Mouse (Mus musculus): ENCODE results near the gene Daam1. TPM values are rescaled to one million over a fixed set of nuclear protein-coding genes. Genes with fewer than 3 reads are reported as not detected.
A peak's percentile ranks its signal among the peaks of the same experiment; 100 is the strongest.

The Daam1 gene
- polyA plus RNA-seq, 1 experiment from 2014 or later = 11.0 TPM

GRCm38 (mm10) chr12:72011404-72011803, 180.5 kb downstream of the Daam1 start:
- Histone ChIP-seq H3K9me3 (ENCODE audit: low read length) (no peaks in the 10 kb centered on the region), H3K27me3 (replicated peaks; ENCODE audit: insufficient read depth, low read length) (no peaks in the 10 kb centered on the region), H3K4me3 (ENCODE audit: low read depth, low read length) (no peak overlapping the region), H3K36me3 (ENCODE audit: insufficient read depth, low read length) (no peaks in the 10 kb centered on the region), H3K9ac (replicated peaks; ENCODE audit: low read depth) (no peak overlapping the region), H3K4me1 (ENCODE audit: insufficient read depth, low read depth, low read length) (no peaks in the 10 kb centered on the region), H3K4me2 (replicated peaks; ENCODE audit: low read depth, low read length) (no peak overlapping the region), H3K27ac (ENCODE audit: low read length) (no peak overlapping the region)
- WGBS = 87% methylated on average over 3 of the region's 3 CpGs
- TF ChIP-seq EP300 (IDR thresholded peaks at IDR 0.05) = no peak
- TF ChIP-seq CTCF (IDR thresholded peaks at IDR 0.05) = no peak
- ATAC-seq (no peak), DNase-seq (ENCODE audit: low spot score) (no peak)

DNA sequence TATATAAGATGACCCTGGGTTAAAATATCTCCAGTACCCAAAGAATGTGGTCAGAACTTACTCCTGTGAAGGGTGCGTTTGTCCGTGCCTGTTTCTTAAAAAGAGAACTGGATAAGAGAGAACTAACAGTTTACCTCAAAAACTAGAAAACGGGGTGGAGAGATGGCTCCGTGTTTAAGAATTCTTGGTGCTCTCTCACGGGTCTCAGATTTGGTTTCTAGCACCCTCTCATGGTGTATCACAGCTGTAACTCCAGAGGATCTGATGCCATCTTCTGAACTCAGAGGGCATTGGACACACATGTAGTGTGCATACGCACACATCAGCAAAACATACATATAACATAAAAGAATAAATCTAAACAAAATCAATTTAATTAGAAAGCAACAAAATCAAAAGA, 181.2 kb downstream of the Daam1 start:
- TF ChIP-seq CTCF (IDR thresholded peaks at IDR 0.05) (0 out of 2 replicates have a peak, but pooled peaks have one; percentile 5), EP300 (IDR thresholded peaks at IDR 0.05) (no peak)
- H3K4me1 ChIP-seq (ENCODE audit: insufficient read depth, low read depth, low read length) = no peaks in the 10 kb centered on the region
- no peaks in the 10 kb centered on the region for H3K9me3 ChIP-seq (ENCODE audit: low read length)
- DNase-seq (ENCODE audit: low spot score) (no peak), ATAC-seq (no peak)
- no peak overlapping the region for H3K9ac ChIP-seq (replicated peaks; ENCODE audit: low read depth)
- no peak overlapping the region for H3K4me2 ChIP-seq (replicated peaks; ENCODE audit: low read depth, low read length)
- H3K36me3 ChIP-seq (ENCODE audit: insufficient read depth, low read length) = no peaks in the 10 kb centered on the region
- no peaks in the 10 kb centered on the region for H3K27me3 ChIP-seq (replicated peaks; ENCODE audit: insufficient read depth, low read length)
- 93% methylated on average over 6 of the region's 6 CpGs for WGBS
- no peak overlapping the region for H3K4me3 ChIP-seq (ENCODE audit: low read depth, low read length)
- H3K27ac ChIP-seq (ENCODE audit: low read length) = no peak overlapping the region

DNA sequence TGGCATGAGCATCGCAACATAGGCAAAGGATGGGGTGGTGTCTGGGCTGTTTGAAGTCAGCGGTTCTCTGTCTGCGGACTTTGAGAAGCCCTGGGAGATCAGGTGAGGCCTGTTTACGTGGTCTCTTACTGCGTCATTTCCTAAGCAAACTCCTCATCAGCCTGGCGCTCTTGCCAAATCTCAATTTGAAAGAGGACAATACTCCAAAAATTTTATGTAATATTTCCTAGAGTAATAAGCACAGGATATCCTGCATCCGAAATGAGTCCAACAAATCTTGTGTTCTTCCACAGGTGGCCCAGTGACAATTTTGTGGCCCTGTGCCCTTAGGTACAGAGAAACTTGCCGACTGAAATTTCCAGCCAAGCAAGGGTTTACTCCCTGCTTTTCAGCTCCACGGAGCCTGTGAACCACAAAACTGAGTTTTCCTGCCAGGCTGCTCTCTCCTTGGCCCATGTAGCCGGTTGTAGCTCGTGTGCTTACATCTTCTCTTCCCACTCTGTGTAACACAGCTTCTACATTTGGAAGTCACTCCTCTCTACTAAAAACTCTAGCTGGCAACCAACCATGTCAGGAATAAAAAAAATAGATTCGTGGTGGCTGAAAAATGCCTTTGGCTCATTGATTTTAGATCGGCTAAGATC, 183.0 kb downstream of the Daam1 start:
- Histone ChIP-seq H3K27me3 (replicated peaks; ENCODE audit: insufficient read depth, low read length) (no peaks in the 10 kb centered on the region), H3K4me2 (replicated peaks; ENCODE audit: low read depth, low read length) (peak overlapping the region; percentile 38), H3K4me3 (ENCODE audit: low read depth, low read length) (no peak overlapping the region), H3K9me3 (ENCODE audit: low read length) (no peaks in the 10 kb centered on the region), H3K27ac (ENCODE audit: low read length) (no peak overlapping the region), H3K36me3 (ENCODE audit: insufficient read depth, low read length) (no peaks in the 10 kb centered on the region), H3K9ac (replicated peaks; ENCODE audit: low read depth) (no peak overlapping the region), H3K4me1 (ENCODE audit: insufficient read depth, low read depth, low read length) (no peaks in the 10 kb centered on the region)
- ATAC-seq (peak; percentile 48; the same call in 1 of the 2 replicates), DNase-seq (ENCODE audit: low spot score) (peak; percentile 36)
- 31% methylated on average over 13 of the region's 13 CpGs for WGBS
- TF ChIP-seq EP300 (IDR thresholded peaks at IDR 0.05) (no peak), CTCF (IDR thresholded peaks at IDR 0.05) (no peak)

GRCm38 (mm10) chr12:72014355-72014776, 183.5 kb downstream of the Daam1 start:
- WGBS = 13% methylated on average over 10 of the region's 10 CpGs
- DNase-seq (ENCODE audit: low spot score) (peak; percentile 80), ATAC-seq (peak; percentile 87)
- TF ChIP-seq CTCF (IDR thresholded peaks at IDR 0.05) = no peak
- no peak for TF ChIP-seq EP300 (IDR thresholded peaks at IDR 0.05)
- no peaks in the 10 kb centered on the region for H3K36me3 ChIP-seq (ENCODE audit: insufficient read depth, low read length)
- no peak overlapping the region for H3K9ac ChIP-seq (replicated peaks; ENCODE audit: low read depth)
- H3K27ac ChIP-seq (ENCODE audit: low read length) = no peak overlapping the region
- H3K4me3 ChIP-seq (ENCODE audit: low read depth, low read length) = no peak overlapping the region
- H3K9me3 ChIP-seq (ENCODE audit: low read length) = no peaks in the 10 kb centered on the region
- H3K27me3 ChIP-seq (replicated peaks; ENCODE audit: insufficient read depth, low read length) = no peaks in the 10 kb centered on the region
- H3K4me2 ChIP-seq (replicated peaks; ENCODE audit: low read depth, low read length) = peak overlapping the region; percentile 38
- no peaks in the 10 kb centered on the region for H3K4me1 ChIP-seq (ENCODE audit: insufficient read depth, low read depth, low read length)

GRCm38 (mm10) chr12:72015296-72015695, 184.4 kb downstream of the Daam1 start:
- Histone ChIP-seq H3K4me1 (ENCODE audit: insufficient read depth, low read depth, low read length) (no peaks in the 10 kb centered on the region), H3K36me3 (ENCODE audit: insufficient read depth, low read length) (no peaks in the 10 kb centered on the region), H3K9ac (replicated peaks; ENCODE audit: low read depth) (no peak overlapping the region), H3K9me3 (ENCODE audit: low read length) (no peaks in the 10 kb centered on the region), H3K27me3 (replicated peaks; ENCODE audit: insufficient read depth, low read length) (no peaks in the 10 kb centered on the region), H3K27ac (ENCODE audit: low read length) (no peak overlapping the region), H3K4me2 (replicated peaks; ENCODE audit: low read depth, low read length) (no peak overlapping the region), H3K4me3 (ENCODE audit: low read depth, low read length) (no peak overlapping the region)
- 73% methylated on average over 5 of the region's 5 CpGs for WGBS
- DNase-seq (ENCODE audit: low spot score) (no peak), ATAC-seq (no peak)
- TF ChIP-seq EP300 (IDR thresholded peaks at IDR 0.05) = no peak
- TF ChIP-seq CTCF (IDR thresholded peaks at IDR 0.05) = no peak

DNA sequence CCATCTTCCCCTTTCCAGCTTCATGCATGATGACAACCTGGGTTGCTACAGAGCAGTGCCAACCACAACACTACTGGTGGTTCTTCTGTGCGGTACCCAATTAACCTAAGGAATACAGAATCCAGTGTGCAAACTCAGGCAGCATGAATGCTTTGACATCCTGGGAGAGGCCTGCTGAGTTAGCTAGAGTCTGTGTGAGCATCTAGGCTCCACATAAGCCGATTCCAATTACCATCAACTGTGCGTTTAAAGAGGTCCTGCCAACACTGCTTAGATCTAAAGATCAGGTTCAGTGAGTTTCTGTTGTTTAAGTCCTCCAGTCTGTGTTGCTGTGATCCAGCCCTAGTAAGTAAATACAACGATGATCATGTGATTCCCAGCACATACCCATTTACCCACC, 189.4 kb downstream of the Daam1 start:
- no peak for TF ChIP-seq EP300 (IDR thresholded peaks at IDR 0.05)
- no peak for TF ChIP-seq CTCF (IDR thresholded peaks at IDR 0.05)
- DNase-seq (ENCODE audit: low spot score) (no peak), ATAC-seq (no peak)
- no peak overlapping the region for H3K4me3 ChIP-seq (ENCODE audit: low read depth, low read length)
- WGBS = 84% methylated on average over 4 of the region's 4 CpGs
- no peaks in the 10 kb centered on the region for H3K9me3 ChIP-seq (ENCODE audit: low read length)
- no peaks in the 10 kb centered on the region for H3K36me3 ChIP-seq (ENCODE audit: insufficient read depth, low read length)
- no peak overlapping the region for H3K27ac ChIP-seq (ENCODE audit: low read length)
- no peaks in the 10 kb centered on the region for H3K4me1 ChIP-seq (ENCODE audit: insufficient read depth, low read depth, low read length)
- H3K27me3 ChIP-seq (replicated peaks; ENCODE audit: insufficient read depth, low read length) = no peaks in the 10 kb centered on the region
- H3K9ac ChIP-seq (replicated peaks; ENCODE audit: low read depth) = no peak overlapping the region
- no peak overlapping the region for H3K4me2 ChIP-seq (replicated peaks; ENCODE audit: low read depth, low read length)

Measured in lung, postnatal 0 days (tissue).